Mouse (Mus musculus): ENCODE results near the gene Calhm2. TPM values are rescaled to one million over a fixed set of nuclear protein-coding genes. Genes with fewer than 3 reads are reported as not detected.
A peak's percentile ranks its signal among the peaks of the same experiment; 100 is the strongest.

Calhm2 gene
- 0.02 TPM in 1 of 2 replicates, not detected in the other for polyA plus RNA-seq (2012)

DNA sequence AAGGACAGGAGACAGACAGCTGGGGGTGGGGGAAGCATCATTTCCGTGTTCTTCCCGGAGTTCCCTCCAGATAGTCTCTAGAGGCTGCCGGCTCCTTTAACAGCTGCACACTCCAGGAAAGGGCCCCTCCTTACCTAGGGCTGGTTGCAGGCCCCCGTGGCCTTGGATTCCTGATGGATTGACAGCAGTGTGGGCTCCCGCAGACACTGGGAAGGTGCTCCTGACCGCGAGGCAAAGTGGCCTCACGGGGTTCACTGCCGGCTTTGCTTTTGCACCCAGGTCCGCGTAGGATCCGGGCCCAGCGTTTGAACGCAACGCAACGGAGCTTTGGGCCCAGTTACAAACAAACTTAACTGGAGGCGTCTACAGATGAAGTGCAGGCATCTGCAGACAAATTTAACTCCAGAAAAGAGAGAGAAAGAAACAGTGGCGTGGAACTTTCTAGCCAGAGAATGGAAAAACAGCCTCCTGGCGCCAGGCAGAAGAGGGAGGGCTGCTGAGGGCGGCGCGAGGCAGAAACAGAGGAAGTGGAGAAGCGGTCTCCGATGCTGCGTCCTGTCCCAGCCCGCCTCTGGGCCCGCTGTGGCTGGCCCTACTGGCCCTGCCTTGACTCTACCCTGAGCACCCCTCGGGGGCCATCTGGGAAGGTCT lies at the start of gene Calhm2:
Calhm2 (minus strand) TSS at position 524 of the 651 bp plus-strand sequence.
- Histone ChIP-seq H3K4me3 (replicated peaks) (peak within 1 kb of the TSS; percentile 12), H3K27me3 (ENCODE audit: control insufficient read depth) (peaks cover 27% of the 10 kb centered on the region), H3K36me3 (ENCODE audit: control insufficient read depth) (peaks cover 2% of the 10 kb centered on the region), H3K9me3 (ENCODE audit: control insufficient read depth, low read length) (no peaks in the 10 kb centered on the region), H3K4me1 (ENCODE audit: control insufficient read depth) (peaks cover 11% of the 10 kb centered on the region)
- TF ChIP-seq TAL1 (IDR thresholded peaks at IDR 0.05; ENCODE audit: low read length) (no peak), GATA1 (IDR thresholded peaks at IDR 0.05; ENCODE audit: low read length) (no peak)

DNA sequence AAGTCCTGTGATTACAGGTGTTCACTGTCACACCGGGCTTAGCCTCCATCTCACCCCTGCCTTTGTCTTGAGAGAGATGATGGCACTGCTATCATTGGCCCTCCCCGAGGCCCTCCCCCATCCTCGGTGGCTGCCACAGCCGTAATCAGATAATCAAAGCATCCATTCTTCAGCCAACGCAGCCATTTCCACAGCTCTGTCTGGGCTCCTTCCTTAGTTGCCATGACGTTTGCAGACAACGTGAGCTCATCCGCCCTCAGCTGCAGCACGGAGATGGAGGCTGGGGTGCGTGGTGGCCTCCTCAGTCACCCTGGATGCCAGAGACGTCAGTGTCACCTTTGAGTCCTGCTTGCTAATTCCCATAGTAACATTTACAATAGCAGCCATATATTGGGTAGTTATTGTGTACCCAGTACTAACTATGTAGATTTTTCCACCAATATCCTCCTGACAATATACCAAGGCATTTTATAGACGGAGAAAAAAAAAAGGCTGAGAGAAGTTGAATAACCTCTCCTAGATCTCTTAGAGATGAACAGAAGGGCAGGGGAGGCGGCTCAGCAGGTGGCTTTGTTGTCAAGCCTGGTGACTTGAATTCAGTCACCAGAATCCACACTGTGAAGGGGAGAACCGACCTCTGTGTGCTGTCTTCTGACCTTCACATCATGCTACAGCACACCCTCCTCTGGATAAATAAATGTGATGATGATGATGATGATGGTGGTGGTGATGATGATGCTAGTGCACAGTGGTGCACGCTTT lies 48.6 kb upstream of the Calhm2 start:
- Histone ChIP-seq H3K4me3 (replicated peaks) (no peak overlapping the region), H3K27me3 (ENCODE audit: control insufficient read depth) (peaks cover 4% of the 10 kb centered on the region), H3K4me1 (ENCODE audit: control insufficient read depth) (no peaks in the 10 kb centered on the region), H3K36me3 (ENCODE audit: control insufficient read depth) (no peaks in the 10 kb centered on the region), H3K9me3 (ENCODE audit: control insufficient read depth, low read length) (peaks cover 5% of the 10 kb centered on the region)
- TF ChIP-seq TAL1 (IDR thresholded peaks at IDR 0.05; ENCODE audit: low read length) (no peak), GATA1 (IDR thresholded peaks at IDR 0.05; ENCODE audit: low read length) (no peak)

DNA sequence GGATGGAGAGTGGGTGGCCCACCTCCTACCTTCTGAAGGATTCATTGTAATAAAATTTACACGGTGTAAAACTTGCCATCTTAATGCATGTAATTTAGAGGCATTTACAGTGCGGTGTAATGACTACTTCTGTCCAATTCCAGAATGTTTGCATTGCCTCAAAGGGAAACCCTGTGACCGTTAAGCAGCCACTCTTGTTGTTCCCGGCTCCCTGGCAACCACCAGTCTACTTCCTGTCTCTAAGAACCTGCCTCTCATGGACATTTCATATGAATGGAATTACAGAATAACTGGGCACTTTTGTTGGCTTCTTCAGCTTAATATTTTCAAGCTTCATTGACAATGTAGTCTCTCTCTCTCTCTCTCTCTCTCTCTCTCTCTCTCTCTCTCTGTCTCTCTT lies 46.6 kb upstream of the Calhm2 start:
- no peaks in the 10 kb centered on the region for H3K36me3 ChIP-seq (ENCODE audit: control insufficient read depth)
- peaks cover 21% of the 10 kb centered on the region for H3K27me3 ChIP-seq (ENCODE audit: control insufficient read depth)
- TF ChIP-seq GATA1 (IDR thresholded peaks at IDR 0.05; ENCODE audit: low read length) = no peak
- no peak overlapping the region for H3K4me3 ChIP-seq (replicated peaks)
- peaks cover 8% of the 10 kb centered on the region for H3K9me3 ChIP-seq (ENCODE audit: control insufficient read depth, low read length)
- H3K4me1 ChIP-seq (ENCODE audit: control insufficient read depth) = no peaks in the 10 kb centered on the region

DNA sequence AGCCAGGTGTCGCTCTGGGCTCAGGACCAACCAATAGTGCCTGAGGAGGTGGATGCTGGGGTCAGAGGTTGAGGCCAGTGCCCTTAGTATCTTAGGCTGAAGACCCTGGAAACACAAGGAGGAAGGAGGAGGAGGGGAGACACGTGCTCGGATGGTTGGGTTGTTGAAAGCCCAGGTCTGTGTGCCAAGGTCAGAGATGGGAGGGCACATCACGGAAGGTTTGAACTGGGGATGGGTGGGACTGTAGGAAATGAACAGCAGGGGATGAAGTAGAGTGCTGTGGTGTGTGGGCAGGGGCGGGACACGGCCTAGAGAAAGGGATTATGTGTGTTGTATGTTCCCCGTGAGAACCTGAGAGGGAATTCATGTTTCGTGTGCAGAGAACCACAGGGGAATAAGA lies 46.1 kb upstream of the Calhm2 start:
- peaks cover 8% of the 10 kb centered on the region for H3K9me3 ChIP-seq (ENCODE audit: control insufficient read depth, low read length)
- TF ChIP-seq TAL1 (IDR thresholded peaks at IDR 0.05; ENCODE audit: low read length) = no peak
- TF ChIP-seq GATA1 (IDR thresholded peaks at IDR 0.05; ENCODE audit: low read length) = no peak
- H3K36me3 ChIP-seq (ENCODE audit: control insufficient read depth) = no peaks in the 10 kb centered on the region
- H3K4me3 ChIP-seq (replicated peaks) = no peak overlapping the region
- H3K4me1 ChIP-seq (ENCODE audit: control insufficient read depth) = no peaks in the 10 kb centered on the region
- peaks cover 26% of the 10 kb centered on the region for H3K27me3 ChIP-seq (ENCODE audit: control insufficient read depth)

DNA sequence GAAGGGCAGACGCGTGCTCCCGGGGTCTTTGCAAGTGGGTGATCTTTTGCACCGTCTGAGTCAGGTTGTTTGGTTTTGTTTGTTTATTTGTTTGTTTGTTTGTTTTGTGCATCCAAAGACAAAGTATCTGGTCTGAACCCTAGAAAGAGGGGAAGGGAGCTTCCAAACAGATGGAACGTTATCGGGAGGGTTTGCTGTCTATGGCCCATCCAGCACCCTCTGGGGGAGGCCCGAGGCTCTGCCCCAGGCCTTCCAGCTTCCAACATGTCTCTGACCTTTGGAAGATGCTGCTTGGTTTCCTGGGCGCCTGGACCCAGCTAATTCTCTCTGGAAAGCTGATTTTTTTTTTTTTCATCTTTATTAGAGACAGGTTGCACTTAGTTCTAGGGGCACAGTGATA lies 41.9 kb upstream of the Calhm2 start:
- Histone ChIP-seq H3K27me3 (ENCODE audit: control insufficient read depth) (peaks cover 59% of the 10 kb centered on the region), H3K4me3 (replicated peaks) (no peak overlapping the region), H3K4me1 (ENCODE audit: control insufficient read depth) (no peaks in the 10 kb centered on the region), H3K36me3 (ENCODE audit: control insufficient read depth) (no peaks in the 10 kb centered on the region), H3K9me3 (ENCODE audit: control insufficient read depth, low read length) (peaks cover 8% of the 10 kb centered on the region)
- TF ChIP-seq GATA1 (IDR thresholded peaks at IDR 0.05; ENCODE audit: low read length) = no peak
- TF ChIP-seq TAL1 (IDR thresholded peaks at IDR 0.05; ENCODE audit: low read length) = no peak

DNA sequence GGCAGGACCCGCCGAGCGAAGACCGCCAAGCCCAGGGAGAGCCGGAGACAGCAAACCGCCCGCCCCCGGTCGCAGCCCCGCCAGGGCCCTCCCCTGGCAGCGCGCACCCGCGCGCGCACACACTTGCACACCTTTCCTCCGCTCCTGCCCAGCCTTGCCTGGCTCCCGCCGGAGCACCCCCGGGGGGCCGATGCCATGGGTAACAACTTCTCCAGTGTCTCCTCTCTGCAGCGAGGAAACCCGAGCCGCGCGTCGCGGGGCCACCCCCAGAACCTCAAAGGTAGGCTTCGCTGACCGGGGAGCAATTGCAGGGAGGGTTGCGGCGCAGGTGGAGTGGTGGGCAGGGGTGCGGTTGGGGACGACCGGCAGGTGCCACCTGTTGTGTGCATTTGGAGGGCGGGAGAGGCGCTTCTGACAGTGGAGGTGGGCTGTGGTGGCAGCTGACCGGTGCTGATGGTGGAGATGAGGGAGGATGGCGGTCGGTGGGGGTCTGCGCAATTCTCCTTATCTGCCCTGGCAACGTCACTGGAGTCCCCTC lies 41.2 kb upstream of the Calhm2 start:
- Histone ChIP-seq H3K36me3 (ENCODE audit: control insufficient read depth) (no peaks in the 10 kb centered on the region), H3K4me3 (replicated peaks) (peak overlapping the region; percentile 16)
- TF ChIP-seq GATA1 (IDR thresholded peaks at IDR 0.05; ENCODE audit: low read length) (no peak), TAL1 (IDR thresholded peaks at IDR 0.05; ENCODE audit: low read length) (no peak)

DNA sequence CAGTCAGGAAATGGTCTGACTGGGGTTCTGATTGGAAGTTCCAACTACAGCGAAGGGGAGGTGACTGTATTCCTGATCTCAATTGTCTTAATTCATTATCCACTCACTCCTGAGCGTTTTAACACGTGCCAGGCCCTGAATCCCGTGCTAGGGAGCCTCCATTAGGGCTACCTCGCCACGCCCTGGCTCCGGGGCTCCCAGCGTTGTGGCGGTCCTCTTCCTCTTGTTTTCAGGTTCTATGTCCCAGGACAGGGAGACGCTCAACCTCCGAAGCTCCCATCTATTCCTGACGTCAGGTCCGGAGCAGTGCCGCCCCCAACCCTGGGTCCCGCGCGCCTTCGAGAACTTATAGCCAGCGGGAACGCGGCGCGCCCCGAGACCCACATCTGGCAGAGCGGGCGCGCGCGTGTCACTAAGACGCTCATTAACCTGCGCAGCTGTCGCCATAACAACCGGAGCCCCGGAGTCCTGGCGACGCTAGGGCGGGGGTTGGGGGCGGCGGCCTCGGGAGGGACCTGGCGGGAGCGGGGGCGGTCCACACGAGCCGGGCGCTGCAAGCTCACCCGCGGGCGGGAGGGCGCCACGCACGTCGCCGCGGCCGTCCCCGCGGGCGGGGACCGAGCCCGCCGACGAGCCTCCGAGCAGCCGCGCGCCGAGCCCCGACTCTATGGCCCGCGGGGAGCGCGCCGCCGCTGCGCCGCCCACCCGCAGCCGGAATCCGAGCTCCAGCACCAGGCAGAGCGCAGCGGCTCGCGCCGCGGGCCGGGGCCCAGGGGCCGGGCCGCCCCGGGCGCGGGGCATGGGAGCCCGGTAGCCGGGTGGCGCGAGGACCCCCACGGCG lies 40.6 kb upstream of the Calhm2 start, which contains the start of gene Neurl1a:
Neurl1a (plus strand) TSS at position 390 of the 841 bp plus-strand sequence.
- Histone ChIP-seq H3K4me3 (replicated peaks) (peak within 1 kb of the TSS; percentile 21), H3K27me3 (ENCODE audit: control insufficient read depth) (peaks cover 59% of the 10 kb centered on the region), H3K9me3 (ENCODE audit: control insufficient read depth, low read length) (peaks cover 8% of the 10 kb centered on the region), H3K36me3 (ENCODE audit: control insufficient read depth) (no peaks in the 10 kb centered on the region), H3K4me1 (ENCODE audit: control insufficient read depth) (no peaks in the 10 kb centered on the region)
- TF ChIP-seq GATA1 (IDR thresholded peaks at IDR 0.05; ENCODE audit: low read length) (no peak), TAL1 (IDR thresholded peaks at IDR 0.05; ENCODE audit: low read length) (no peak)

More for the DNA sequence above, 41.2 kb upstream of the Calhm2 start:
- H3K9me3 ChIP-seq (ENCODE audit: control insufficient read depth, low read length) = peaks cover 8% of the 10 kb centered on the region
- H3K4me1 ChIP-seq (ENCODE audit: control insufficient read depth) = no peaks in the 10 kb centered on the region
- peaks cover 59% of the 10 kb centered on the region for H3K27me3 ChIP-seq (ENCODE audit: control insufficient read depth)

DNA sequence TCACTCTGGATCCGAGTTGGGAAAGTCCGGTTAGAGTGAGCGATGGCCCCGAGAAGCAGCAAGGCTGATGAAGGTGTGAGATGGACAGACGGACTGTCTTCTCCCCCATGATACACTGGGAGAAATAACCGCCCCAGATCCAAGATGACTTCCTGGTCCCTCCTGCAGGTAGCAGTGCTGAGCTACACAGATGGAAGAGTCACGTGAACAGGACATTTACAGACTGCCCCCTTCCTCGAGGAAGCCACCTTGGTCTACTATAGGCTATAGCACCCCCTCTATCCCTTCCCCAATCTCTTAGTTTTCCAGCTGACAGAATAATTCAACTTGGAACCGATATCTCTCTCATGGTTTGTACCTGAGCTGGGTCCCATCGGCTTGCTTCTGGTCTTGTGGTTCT lies 39.9 kb upstream of the Calhm2 start:
- H3K4me1 ChIP-seq (ENCODE audit: control insufficient read depth) = no peaks in the 10 kb centered on the region
- no peak overlapping the region for H3K4me3 ChIP-seq (replicated peaks)
- peaks cover 61% of the 10 kb centered on the region for H3K27me3 ChIP-seq (ENCODE audit: control insufficient read depth)
- TF ChIP-seq TAL1 (IDR thresholded peaks at IDR 0.05; ENCODE audit: low read length) (no peak), GATA1 (IDR thresholded peaks at IDR 0.05; ENCODE audit: low read length) (no peak)
- no peaks in the 10 kb centered on the region for H3K36me3 ChIP-seq (ENCODE audit: control insufficient read depth)
- peaks cover 8% of the 10 kb centered on the region for H3K9me3 ChIP-seq (ENCODE audit: control insufficient read depth, low read length)

Measured in erythroblast, embryonic 14.5 days (primary cell).